Mouse (Mus musculus) thymus, adult 18-20 months (tissue): ENCODE results near the gene Nos1ap.

Experiments
- DNase-seq, 2 experiments: peaks; one replicate each; pipeline ENCODE4 v3.0.0; 2022; ENCODE audit warnings: mixed read lengths in 2 of 2

Gene Nos1ap

GRCm38 (mm10) chr1:170405152-170405551 lies 184.5 kb downstream of the Nos1ap start:
- no peak for DNase-seq

DNA sequence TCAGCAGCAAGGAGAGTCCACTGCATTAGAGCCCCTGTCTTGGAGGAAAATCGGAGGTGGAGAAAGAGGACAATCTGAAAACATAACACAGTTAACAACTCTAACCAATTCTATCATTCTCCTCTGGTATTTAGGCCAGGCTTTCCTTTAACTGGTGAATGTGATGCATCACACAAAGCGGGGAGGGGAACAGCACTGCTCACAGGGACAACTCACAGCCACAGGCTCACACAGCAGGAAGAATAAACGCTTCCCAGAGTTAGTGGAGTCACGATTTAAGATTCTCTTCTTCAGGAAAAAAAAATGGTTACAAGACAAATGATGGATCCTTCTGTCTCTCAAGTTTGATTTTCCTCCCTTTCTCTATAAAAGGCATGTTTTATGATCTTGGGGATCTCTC lies 187.0 kb downstream of the Nos1ap start:
- no peak for DNase-seq

DNA sequence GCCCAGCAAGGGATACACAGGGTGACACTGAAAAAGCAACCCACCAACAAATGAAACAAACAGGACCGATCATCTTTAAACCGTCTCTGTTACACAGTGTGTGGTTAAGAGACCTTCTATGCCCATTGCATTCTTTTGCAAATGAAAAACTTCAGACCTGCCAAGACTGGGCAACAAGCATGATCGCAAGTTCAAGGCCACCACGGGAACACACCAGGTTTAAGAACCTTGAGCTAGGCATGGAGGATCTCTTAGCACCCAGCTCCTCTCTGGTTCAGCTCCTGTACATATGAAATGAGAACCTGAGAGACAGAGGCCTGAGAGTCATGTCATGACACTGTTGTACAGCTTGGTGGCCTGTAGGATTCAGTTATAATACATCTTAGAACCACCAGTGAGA lies 190.8 kb downstream of the Nos1ap start:
- DNase-seq = no peak

GRCm38 (mm10) chr1:170395101-170395500 lies 194.6 kb downstream of the Nos1ap start:
- no peak for DNase-seq

DNA sequence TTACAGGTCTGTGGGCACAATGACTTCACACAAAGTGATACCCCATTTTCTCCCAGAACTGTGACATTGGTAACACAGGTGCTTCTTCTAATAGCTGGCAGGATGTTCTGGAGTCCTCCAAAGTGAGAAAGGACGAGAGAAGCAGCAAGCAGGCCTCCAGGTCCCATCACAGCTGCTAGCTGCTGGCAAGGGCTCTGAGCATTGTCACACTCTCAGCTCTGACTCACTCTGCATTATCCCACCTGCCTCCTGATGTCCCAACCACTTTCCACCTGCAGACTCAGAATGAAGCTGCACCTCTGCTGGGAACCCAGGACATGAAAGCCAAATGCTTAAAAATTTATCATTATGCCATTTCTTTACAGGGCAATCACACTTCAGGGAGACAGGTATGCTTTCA lies 195.0 kb downstream of the Nos1ap start:
- no peak for DNase-seq

- DNase-seq = no peak
Measured at GRCm38 (mm10) chr1:170392771-170393728, 196.6 kb downstream of the Nos1ap start.

- no peak for DNase-seq
Measured at GRCm38 (mm10) chr1:170387180-170387912, 202.3 kb downstream of the Nos1ap start.

DNA sequence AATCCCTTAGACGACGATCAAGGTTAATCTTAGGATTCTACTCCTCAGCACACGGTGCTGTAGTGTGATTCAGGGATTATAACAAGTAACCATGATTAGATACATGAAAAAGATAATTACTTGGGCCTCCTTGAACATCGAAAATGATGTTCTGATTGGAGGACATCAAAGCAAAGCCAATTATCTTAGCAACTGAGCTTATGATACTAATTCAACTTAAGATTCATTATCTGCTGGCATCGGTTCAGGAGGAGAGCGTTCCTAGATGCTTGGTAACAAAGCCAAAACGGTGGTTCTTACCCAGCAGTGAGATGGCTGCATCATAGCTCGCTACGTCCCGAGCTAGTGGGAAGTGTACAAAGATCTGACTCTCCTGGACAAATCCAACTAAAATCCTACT lies 204.2 kb downstream of the Nos1ap start:
- no peak for DNase-seq

GRCm38 (mm10) chr1:170383530-170383929 lies 206.1 kb downstream of the Nos1ap start:
- no peak for DNase-seq

DNA sequence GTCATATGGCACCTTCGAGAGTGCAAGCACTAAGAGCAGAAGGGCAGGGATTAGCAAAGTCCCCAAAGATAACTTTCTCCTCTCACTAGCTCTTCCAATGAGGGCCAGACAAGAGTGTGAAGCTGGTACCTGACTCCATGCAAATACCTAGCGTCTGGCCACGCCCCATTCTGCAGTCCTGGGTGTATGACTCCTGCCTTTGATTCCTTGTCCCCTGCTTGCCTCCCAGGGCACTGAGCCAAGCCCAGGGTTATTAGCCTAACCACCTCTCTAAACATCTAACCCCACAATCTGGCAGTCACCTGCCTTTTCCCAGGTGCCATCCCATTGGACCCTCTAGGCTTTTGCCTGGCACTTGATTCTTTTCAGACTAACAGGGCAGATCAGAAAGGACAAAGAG lies 208.2 kb downstream of the Nos1ap start:
- no peak for DNase-seq

DNA sequence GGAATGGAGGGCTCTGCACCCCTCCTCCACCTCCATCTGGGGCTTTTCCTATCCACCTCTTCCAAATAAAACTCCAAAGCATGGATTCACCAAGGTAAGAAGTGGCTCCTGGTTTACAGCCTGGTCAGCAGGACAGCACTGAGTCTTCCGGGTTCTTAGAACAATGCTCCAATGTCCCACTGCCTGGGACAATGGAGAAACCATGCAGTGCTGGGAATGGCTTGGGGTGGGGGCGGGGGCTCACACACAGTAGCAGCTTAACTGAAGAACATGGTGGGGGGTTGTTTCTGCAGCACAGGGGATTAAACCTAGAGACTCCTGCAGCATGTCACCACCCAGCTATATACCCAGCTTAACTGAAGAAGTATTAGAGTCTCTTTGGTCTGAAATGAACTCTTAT lies 209.2 kb downstream of the Nos1ap start:
- DNase-seq = no peak

- no peak for DNase-seq
Measured at GRCm38 (mm10) chr1:170375721-170376120, 213.9 kb downstream of the Nos1ap start.

DNA sequence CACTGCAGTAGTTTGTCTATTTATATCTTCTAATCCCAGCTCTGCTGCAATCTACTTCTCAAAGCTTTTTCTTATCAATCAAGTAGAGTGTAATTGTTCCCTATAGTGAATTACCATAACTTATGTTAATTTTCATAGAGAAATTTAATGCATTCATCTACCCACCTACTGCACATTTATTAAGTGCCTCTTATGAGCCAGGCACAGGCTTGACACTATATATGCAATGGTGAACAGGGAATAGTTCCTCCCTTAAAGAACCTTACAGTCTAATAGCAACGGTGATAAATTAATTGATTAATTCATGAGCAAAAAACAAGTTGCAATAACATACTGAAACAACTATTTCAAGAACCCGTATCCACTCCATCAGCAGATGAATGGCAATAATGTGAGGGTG lies 215.9 kb downstream of the Nos1ap start:
- DNase-seq = no peak

DNA sequence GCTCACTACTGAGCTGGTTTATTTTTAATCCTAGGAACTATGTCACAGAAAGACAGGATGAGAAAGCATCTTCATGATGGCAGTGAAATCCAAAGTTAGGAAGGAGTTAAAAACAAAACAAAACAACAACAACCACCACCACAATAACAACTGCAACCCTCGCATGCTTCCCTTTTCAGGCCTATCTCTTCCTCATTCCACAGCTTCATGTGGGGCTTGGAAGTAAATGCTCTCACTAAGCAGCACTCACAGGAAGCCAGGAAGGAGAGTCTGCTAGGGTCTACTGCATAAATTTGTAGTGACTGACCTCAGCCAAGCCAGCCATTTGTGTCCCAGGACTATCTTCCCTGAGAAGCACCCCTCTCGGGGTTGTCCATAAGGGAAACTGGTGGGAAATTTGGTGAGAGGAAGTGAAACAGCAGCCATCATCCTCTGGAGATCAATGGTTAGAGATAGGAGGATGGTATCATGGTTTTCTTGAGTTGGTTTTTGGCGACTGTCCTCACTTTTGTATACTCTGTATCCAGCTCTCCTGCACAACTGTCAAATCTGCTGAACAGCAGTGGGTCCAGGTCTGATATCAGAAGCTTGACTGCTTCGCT lies 218.4 kb downstream of the Nos1ap start:
- no peak for DNase-seq

DNA sequence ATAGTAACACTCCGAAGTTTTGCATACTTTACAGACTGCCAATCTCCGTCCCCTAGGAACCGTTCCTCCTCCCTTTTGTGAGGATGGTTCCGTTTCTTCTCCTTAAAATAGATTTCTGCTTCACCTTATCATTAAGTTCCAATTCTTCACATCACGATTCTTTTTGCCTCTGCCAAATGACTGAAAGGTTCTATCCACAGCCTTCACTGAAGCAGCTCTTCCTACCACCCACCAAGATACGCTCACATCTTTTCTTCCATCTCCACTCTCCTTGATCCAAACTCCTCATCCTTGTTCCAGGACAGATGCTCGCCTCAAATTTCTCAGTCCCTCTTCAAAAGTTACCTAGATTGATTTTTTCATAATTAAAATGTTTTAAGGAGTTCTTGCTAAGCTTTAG lies 220.8 kb downstream of the Nos1ap start:
- no peak for DNase-seq

DNA sequence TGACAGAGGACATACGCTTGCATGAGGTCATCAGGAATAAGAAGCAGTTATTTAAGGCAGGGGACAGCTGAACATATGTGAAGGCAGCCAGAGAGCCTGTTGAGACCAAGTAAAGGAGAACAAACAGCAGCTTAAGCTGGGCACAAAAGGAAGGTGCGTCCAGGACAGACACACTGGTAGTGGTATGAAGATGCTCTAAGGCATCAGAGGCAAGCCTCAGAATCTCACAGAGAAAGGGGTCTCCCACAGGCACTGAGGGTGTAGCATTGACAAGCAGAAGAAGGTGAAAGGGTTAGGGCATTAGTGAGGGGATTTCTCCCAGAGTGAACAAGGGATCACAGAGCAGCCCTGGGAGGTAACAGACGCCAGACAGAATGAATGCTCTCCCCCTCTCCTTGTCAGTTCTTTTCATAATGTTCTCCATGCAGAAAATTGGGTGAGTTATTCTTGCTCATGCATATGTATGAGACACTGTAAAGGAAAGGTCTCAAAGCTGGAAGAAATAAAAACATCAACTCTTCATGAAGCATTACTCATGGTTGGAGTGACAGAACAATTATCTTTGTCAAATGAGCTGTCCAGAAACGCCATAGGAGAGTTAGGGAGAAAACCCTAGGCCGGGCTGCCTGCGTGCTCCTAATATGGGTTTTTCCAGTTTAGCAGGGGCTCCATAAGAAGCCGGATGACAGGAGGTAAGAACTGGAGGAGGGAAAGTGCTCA lies 222.5 kb downstream of the Nos1ap start:
- no peak for DNase-seq

GRCm38 (mm10) chr1:170363746-170364145 lies 225.9 kb downstream of the Nos1ap start:
- DNase-seq = no peak

GRCm38 (mm10) chr1:170360183-170360915 lies 229.3 kb downstream of the Nos1ap start:
- DNase-seq = no peak

DNA sequence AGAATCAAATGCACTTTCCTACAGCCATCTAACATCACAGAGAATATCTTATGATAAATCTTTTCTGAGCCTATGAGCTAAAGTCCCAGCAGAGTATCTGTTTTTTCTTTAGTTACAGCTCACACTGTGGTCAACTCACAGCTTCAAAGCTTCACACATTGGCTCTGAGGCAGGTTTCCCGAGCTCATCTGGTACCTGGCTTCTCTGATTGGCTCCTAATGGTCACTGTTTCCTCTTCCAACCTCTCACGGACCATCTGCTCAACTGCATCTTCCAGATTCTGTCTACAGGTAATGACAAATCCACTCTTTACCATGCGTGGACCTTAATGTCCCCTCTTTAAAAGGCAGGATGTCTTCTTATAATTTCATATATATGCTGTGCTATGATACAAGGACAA lies 236.3 kb downstream of the Nos1ap start:
- no peak for DNase-seq

- no peak for DNase-seq
Measured at GRCm38 (mm10) chr1:170351080-170351479, 238.6 kb downstream of the Nos1ap start.

DNA sequence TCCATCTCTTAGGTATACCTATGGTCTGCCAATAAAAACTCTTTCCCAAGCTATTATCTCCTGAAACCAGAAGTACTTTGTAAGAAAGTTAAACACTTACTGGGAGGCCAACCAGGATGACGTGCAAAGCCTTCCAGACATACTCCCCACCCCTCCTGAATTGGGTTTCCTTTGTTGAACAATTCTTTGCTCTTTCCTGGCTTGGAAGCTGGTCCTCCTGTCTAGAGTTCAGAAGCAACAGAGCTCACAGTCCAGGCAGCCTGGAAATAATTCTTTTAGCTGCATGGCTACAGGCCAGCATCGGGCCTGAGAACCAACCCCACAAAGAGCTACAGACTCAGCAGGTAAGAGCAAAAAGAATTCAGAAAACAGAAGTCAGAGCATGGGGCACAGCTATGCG lies 243.4 kb downstream of the Nos1ap start:
- no peak for DNase-seq

- DNase-seq = no peak
Measured at GRCm38 (mm10) chr1:170343906-170344305, 245.8 kb downstream of the Nos1ap start.
